Mouse (Mus musculus): Measurements from ENCODE around the gene Gm36210.

The Gm36210 gene

GRCm38 (mm10) chr7:4851315-4851688 lies 55.0 kb downstream of the Gm36210 start:
- Histone ChIP-seq H3K4me1 (replicated peaks; ENCODE audit: low read depth, low read length) (peaks cover 6% of the 10 kb centered on the region; the same call in 1 of the 2 replicates), H3K9me3 (ENCODE audit: low read length) (no peaks in the 10 kb centered on the region)
- no peak for TF ChIP-seq NANOG (IDR thresholded peaks at IDR 0.05; ENCODE audit: borderline replicate concordance, low read length)
- no peak for TF ChIP-seq POU5F1 (IDR thresholded peaks at IDR 0.05; ENCODE audit: borderline replicate concordance, low read length)
- TF ChIP-seq CTCF (conservative IDR thresholded peaks at IDR 0.05; ENCODE audit: low read length), result no peak

GRCm38 (mm10) chr7:4850621-4851314 lies 55.5 kb downstream of the Gm36210 start:
- Histone ChIP-seq H3K4me1 (replicated peaks; ENCODE audit: low read depth, low read length) (peaks cover 6% of the 10 kb centered on the region; the same call in 1 of the 2 replicates), H3K4me3 (replicated peaks; ENCODE audit: low read length) (no peak overlapping the region), H3K27me3 (ENCODE audit: insufficient read depth, low read length) (peaks cover 6% of the 10 kb centered on the region; the same call in 1 of the 2 replicates), H3K9me3 (ENCODE audit: low read length) (no peaks in the 10 kb centered on the region), H3K36me3 (ENCODE audit: insufficient read depth, low read length) (no peaks in the 10 kb centered on the region)
- TF ChIP-seq NANOG (IDR thresholded peaks at IDR 0.05; ENCODE audit: borderline replicate concordance, low read length) (no peak), POU5F1 (IDR thresholded peaks at IDR 0.05; ENCODE audit: borderline replicate concordance, low read length) (no peak), CTCF (conservative IDR thresholded peaks at IDR 0.05; ENCODE audit: low read length) (no peak)

More at GRCm38 (mm10) chr7:4851315-4851688, 55.0 kb downstream of the Gm36210 start:
- Histone ChIP-seq H3K36me3 (ENCODE audit: insufficient read depth, low read length) (no peaks in the 10 kb centered on the region), H3K27me3 (ENCODE audit: insufficient read depth, low read length) (peaks cover 6% of the 10 kb centered on the region; the same call in 1 of the 2 replicates), H3K4me3 (replicated peaks; ENCODE audit: low read length) (no peak overlapping the region)

GRCm38 (mm10) chr7:4849372-4849771 lies 56.9 kb downstream of the Gm36210 start:
- Histone ChIP-seq H3K4me3 (replicated peaks; ENCODE audit: low read length) (no peak overlapping the region), H3K36me3 (ENCODE audit: insufficient read depth, low read length) (no peaks in the 10 kb centered on the region), H3K27me3 (ENCODE audit: insufficient read depth, low read length) (peaks cover 7% of the 10 kb centered on the region), H3K4me1 (replicated peaks; ENCODE audit: low read depth, low read length) (peaks cover 14% of the 10 kb centered on the region), H3K9me3 (ENCODE audit: low read length) (no peaks in the 10 kb centered on the region)
- TF ChIP-seq CTCF (conservative IDR thresholded peaks at IDR 0.05; ENCODE audit: low read length) (no peak), NANOG (IDR thresholded peaks at IDR 0.05; ENCODE audit: borderline replicate concordance, low read length) (no peak), POU5F1 (IDR thresholded peaks at IDR 0.05; ENCODE audit: borderline replicate concordance, low read length) (no peak)
